Mouse (Mus musculus) heart, postnatal 14 days (tissue): ENCODE results near the gene Prrc2c. TPM values are rescaled to one million over a fixed set of nuclear protein-coding genes. Genes with fewer than 3 reads are reported as not detected.
"Not testable (repeated sequence)": the region's sequence is repeated elsewhere in the genome, so short reads cannot be mapped to it uniquely, and the experiment has no call there.

Experiments used
- DNase-seq, 2 experiments: peaks; one replicate each; pipeline ENCODE4 v3.0.0; 2021 to 2022
- intact Hi-C: fragments of 180-260 bp; cut with DNase I; formaldehyde crosslinking; loops from one replicate; pipeline ENCODE4 v1.15.1; 2025
- total RNA-seq, 2 experiments: library from RNA; stranded (reverse); gene quantifications; 2 replicates each; pipeline ENCODE4 v1.2.3; 2021

Gene Prrc2c
- total RNA-seq, 2 experiments from 2014 or later: 93.2 to 98.1 TPM

DNA sequence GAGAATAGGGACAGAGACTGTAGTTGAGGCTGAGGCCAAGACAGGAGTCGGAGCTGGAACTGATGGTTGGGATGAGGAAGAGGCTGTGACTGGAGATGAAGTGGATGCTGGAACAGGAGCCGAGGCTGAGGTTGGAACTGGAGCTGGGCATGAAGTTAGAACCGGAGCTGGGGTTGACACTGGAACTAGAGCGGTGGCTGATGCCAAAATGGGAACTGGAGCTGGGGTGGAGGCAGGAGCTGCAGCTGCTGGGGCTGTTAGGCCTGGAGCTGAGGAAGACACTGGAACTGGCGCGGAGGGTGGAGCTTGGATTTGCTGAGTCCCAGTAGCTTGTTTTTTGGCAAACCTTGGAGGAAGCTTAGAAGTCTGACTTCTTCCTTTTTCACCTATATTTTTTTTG, 42.5 kb downstream of the Prrc2c start:
- intact Hi-C loops: no loop called here
- no peak for DNase-seq

DNA sequence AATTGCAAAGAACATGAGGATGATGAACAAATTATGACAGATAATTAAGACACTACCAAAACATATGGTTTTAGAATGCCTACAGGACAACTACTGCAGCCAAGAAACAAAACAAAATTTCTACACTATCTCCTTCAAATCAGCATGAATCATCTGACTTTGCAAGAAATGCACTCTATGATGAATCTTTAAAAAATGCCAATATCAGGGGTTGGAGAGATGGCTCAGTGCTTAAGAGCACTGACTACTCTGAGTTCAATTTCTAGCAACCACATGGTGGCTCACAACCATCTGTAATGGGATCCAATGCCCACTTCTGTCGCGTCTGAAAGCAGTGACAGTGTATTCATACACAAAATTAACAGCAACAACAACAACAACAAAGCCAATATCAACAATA, 46.6 kb downstream of the Prrc2c start:
- no peak for DNase-seq
- intact Hi-C loops: no loop called here

DNA sequence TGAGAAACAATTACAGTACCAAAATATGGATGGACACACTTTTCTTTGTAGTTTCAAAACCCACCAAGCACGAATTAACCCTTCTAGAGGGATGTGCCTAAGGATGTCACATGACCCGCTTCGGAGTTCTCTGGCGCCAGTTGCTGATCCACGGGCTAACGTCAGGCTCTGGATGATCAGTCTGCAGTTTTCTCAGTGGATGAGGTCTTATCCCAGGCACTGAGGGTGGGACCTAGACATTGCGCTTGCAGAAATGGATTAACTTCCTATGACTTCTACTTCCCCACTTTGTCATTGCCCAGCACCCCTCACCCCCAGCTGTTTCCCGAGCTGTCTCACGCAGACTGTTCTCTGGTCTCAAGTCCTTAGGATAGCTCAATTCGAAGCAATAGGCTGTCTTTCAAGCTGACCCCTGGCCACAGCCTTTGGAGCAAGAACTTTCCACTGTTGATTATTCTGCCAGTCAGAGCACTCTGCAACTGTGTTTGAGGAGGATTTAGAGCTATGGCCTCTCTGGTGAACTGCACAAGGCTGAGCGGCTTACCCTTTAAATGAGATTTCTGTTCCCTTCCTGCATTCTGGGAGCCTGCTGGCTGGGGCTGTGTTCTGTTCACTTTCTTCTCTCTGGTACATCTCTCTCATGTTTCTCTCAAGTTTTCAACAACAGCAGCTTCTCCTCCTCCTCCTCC, 74.7 kb downstream of the Prrc2c start:
- intact Hi-C loops: loop anchor here (1.0 to 10.0 kb wide), 2 partner anchors 115 to 311 kb away; no protein-coding TSS in a partner anchor
- DNase-seq: no peak

DNA sequence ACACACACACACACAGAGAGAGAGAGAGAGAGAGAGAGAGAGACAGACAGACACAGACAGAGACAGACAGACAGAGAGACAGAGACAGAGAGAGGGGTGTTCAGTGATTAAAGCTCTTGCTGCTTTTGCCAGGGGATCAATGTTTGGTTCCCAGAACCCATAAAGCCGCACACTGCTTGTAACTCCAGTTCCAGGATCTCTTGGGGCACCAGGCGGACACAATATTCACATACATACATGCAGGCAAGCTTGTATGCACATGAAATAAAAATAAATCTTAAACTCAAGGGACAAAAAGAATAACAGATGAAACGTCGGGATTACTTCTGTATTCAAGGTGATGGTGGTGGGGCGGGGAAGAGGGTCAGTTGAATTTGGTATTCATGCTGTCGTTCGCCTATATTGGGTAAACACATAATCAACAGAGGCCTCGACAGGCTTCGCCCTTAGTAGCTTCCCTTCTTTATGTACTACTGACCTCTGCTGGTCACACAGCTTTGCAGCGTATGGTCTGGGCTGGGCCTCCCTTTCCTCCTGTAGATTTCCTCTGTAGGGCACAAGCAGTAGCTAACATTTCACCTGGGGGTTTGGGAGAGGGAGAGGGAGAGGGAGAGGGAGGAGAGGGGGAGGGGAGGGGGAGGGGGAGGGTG, 75.4 kb downstream of the Prrc2c start:
- peak; percentile 64 to 83 for DNase-seq
- intact Hi-C loops: loop anchor here (1.0 to 10.0 kb wide), 2 partner anchors 115 to 310 kb away; no protein-coding TSS in a partner anchor

DNA sequence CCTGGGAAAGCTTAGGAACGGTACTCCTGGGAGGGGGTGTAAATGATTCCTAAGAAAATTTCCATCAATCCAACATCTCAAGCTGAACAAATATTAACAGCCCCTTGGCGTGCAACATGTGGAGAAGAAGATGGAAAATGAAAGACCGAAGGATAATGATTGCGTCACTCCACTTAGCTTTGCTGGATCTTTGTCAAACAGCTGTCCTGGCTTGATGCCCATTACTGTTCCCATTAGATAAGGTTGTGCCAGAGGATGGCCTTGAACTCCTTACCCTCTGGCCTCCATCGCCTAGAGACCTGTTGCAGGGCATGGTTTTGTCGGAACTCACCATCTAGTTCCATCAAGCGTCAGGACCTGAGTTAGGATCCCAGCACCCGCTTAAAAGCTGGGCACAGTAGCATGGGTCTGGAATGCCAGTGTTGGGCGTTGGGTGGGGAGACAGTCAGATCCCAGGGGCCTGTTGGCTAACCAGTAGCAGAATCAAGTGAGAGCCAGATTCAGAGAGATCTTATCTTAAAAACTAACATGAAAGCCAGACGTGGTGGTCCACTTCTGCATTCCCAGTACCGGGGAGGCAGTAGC, 80.0 kb downstream of the Prrc2c start:
- intact Hi-C loops: loop anchor here (10.0 kb wide), 1 partner anchor 306 kb away; no protein-coding TSS in a partner anchor
- peak; percentile 27 to 33 for DNase-seq

DNA sequence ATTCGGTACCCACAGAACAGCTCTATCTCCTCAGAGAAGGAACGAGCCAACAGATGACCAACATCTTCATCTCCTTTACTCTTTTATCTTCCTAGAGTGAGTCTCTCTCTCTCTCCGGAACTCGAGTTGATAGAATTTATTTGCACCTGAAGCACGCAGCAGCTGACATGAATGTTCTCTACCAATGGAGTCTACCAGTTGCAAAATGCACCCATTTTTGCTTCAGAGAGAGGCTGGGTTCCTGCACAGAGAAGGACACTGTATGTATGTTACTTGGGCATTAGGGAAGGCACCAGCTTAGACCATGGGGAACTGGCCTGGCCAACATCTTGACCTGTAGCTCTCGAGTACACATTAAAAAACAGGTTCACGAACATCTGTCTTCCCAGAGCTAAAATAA, 82.2 kb downstream of the Prrc2c start, which contains the start of gene Myocos:
Myocos (minus strand) TSS at position 101 of the 400 bp plus-strand sequence.
- DNase-seq: no peak
- intact Hi-C loops: no loop called here

DNA sequence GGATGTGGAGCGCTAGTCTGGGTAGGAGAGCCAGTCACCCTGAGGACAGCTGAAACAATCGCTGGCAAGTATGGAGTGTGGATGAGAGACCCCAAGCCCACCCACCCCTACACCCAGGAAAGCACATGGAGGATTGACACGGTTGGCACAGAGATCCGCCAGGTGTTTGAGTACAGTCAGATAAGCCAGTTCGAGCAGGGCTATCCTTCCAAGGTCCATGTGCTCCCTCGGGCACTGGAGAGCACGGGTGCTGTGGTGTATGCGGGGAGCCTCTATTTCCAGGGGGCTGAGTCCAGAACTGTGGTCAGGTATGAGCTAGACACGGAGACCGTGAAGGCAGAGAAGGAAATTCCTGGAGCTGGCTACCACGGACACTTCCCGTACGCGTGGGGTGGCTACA, 91.9 kb downstream of the Prrc2c start:
- no peak for DNase-seq
- intact Hi-C loops: no loop called here

DNA sequence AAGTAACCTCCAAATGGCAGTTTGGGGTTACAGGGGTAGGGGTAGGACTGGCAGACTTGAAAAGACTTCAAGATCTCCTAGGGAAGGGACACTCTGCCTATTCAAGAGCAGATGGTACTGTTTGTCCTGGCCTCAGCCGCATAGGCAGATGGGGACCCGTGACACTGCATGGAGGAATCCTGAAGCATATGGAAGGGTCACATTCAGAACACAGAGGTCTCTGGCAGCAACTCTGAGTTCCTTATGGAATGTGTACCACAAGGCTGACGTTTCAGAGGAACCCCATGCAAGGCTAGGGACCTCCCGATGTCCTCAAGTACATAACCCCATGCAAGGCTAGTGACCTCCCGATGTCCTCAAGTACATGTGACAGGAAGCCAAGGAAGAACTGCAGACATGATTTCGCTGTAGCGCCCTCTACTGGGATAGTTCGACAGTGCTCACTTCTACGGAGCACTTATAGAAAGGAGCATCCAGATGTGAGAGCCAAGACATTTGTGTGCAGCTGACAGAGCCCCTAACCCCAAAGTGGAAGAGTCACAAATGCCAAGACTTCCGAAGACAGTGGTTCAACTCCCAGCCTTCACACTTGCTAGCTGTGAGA, 94.2 kb downstream of the Prrc2c start:
- intact Hi-C loops: no loop called here
- DNase-seq: no peak

DNA sequence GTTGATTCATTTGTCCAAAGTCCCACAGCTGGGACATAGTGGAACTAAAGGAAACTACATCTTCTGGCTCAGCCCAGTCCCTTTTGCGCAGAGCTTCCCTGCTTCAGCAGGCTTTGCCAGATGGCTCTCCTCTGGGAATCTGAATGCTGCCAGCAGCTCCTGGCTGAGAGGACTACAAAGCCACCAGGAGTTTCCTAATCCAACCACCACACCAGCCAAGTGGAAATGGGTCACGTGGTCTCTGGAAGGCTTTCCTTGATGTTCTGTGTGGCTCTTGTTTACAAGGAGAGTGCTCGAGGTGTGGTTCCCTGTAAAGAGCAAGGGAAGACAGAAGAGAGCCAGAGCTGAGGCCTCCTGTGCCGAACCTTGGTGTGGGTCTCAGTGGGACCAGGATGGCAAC, 96.6 kb downstream of the Prrc2c start:
- intact Hi-C loops: no loop called here
- DNase-seq: peak; percentile 84 to 85

DNA sequence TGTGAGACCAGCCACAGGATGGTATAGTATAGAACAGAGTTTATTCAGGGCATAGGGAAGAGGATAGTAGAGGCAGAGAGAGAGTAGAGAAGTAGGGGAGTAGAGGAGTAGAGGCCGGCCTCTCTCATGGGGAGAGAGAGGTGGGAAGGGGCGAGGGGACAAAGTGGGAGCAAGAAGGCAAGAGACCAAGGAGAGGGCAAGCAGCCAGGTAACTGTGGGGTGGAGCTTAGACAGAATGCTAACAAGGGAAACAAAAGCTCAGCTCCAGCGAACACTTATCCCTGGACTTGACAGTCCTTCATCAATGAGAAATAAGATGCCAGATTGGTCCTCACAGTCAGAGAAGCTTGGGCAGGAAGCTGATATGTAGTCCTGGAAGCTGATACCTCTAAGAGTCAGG, 97.8 kb downstream of the Prrc2c start:
- DNase-seq: no peak
- intact Hi-C loops: no loop called here

DNA sequence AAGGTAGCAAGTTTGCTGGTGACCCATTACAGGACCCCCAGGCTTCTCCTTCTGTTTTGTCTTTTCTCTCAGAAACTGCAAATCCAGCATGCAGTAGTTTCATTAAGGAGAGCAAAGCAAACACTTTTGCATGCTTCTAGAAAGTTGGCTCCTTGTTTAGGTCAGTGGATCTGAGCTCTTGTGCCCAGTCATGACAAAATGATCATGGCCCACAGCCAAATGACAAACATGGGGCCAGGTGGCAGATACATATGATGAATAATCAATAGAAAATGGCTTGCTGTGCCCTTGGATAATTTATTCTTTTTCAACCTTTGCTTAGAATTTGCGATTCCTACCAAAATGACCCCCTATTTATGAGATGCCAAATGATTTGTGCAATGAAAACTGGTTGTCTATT, 100.5 kb downstream of the Prrc2c start:
- intact Hi-C loops: no loop called here
- DNase-seq: no peak

DNA sequence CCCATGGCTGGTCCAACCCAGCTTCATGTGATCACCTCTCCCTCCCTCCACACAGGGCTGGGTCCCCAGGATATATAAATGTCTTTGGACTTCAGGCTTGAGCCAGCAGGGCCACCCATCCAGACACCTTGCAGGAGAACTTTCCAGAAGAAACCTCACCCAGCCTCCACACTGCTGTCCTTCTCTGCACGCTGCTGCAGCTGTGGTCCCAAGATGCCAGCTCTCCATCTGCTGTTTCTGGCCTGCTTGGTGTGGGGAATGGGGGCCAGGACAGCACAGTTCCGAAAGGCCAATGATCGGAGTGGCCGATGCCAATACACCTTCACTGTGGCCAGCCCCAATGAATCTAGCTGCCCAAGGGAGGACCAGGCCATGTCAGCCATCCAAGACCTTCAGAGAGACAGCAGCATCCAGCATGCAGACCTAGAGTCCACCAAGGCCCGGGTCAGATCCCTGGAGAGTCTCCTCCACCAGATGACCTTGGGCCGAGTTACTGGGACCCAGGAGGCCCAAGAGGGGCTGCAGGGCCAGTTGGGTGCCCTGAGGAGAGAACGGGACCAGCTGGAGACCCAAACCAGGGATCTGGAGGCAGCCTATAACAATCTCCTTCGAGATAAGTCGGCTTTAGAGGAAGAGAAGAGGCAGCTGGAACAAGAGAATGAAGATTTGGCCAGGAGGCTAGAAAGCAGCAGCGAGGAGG, 101.2 kb downstream of the Prrc2c start, which contains the start of gene Myoc:
Myoc (plus strand) TSS at position 105 of the 700 bp plus-strand sequence.
- intact Hi-C loops: no loop called here
- DNase-seq: peak; percentile 22 to 33

DNA sequence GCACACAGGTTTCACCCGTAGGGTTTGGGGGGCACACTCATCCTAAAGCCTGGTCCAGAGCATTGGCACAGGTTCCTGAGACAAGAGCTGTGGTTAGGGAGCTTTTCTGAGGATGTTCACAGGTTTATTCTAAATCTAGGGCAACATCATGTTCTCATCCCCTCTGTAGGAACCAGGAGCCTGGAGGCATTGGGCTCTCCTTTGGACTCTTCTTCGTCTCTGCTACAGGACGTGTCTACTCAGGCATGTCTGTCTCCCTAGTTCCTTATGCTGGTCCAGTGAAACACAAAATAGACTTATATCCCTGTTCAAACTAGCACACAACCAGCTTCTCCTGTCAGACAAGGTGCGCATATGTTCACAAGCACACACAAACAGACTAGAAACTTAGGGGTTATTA, 101.8 kb downstream of the Prrc2c start:
- DNase-seq: no peak
- intact Hi-C loops: no loop called here

DNA sequence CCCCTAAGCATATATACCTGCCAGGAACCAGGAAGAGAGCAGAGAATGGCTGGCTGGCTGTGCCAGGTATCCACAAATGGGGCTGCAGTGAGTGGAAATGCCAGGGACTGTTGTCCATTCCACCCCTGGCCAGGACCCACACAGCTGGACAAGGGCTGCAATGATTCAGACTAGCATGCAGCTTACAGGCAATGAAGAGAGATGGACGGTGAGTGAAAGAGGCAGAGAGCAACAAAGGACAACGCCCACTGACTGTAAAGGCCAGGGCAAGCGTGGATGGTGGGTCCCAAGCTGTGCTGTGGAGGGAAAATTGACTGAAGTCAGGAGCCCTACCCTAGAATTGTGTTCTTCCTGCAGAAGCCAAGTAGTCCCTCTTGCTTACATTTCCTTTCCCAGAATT, 103.8 kb downstream of the Prrc2c start:
- DNase-seq: no peak
- intact Hi-C loops: no loop called here

DNA sequence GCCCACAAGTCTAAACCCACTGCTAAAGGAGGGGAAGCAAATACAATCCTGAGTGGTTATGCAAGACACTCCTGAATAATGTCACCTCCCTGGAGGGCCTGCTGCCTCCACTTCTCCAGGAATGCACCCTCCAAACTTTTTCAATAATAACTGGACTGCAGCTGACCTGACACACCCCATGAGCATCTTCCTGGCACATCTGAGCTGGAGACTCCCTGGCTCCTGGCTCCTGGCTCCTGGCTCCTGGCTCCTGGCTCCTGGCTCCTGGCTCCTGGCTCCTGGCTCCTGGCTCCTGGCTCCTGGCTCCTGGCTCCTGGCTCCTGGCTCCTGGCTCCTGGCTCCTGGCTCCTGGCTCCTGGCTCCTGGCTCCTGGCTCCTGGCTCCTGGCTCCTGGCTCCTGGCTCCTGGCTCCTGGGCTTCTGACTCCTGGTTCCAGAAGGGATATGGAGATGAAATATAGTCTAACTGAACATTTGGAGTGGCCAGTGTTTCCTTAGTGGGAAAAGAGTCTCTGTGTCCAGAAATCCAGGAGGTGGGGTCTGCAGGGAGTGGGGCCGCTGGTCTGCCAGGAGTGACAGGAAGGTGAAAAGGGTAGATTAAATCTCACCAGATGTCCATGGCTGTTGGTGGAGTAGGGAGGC, 104.9 kb downstream of the Prrc2c start:
- intact Hi-C loops: not testable (repeated sequence)
- peak; percentile 29 to 40 for DNase-seq

DNA sequence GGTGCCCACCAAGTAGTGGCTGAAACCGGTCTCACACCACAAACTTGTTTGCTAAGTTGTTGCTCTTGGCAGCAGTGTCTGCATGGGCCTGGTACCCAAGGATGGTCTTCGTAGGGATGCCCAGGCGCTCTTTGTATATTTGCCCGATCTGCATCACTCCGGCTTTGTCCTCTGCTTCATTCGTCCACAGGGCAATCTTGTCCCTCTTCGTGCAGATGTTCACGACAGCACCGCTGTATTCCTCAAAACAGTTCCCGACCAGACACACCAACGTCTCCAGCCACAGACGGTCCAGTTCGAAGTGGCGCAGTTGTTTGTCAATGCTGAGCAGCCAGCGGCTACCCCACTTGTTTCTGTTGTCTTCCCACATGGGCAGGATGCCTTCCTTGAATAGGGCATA, 112.0 kb downstream of the Prrc2c start:
- DNase-seq, intact Hi-C loops: not testable (repeated sequence)

DNA sequence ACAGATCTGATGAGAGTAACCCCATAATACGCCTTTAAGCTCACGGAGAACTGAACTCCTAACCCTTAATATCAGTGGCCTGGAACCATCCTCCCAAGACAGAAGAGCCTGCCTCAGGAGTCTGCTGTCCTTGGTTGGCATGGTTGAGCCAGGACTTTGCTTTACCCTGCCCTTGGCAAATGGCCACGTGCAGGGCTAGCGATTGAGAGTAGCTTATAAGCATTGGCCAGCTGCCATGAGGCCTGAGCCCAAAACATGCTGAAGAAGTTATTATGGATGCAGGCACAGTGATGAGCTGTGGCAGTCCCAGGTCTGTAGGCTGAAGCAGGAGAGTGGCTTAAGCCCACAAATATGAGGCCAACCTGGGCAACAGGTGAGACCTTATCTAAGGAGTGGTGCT, 112.5 kb downstream of the Prrc2c start:
- intact Hi-C loops: not testable (repeated sequence)

DNA sequence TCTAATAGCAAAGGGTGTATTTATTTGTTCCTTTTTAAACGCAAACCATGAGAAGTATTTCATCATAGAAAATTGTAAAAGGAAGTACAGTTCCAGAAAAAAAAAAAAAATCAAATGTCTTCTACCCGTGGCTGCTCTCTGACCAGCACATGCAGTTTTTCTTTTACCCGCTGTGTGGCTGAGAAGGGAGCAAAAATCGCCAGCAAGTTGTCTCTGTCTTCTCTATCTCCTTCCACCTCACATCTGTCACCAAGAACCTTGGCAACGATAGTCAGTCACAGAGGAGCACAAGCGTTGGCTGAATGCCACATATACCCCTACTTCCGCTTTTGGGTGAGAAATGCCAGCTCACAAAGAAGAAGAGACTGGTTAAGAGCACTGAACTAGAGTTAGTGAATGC, 115.1 kb downstream of the Prrc2c start:
- intact Hi-C loops: no loop called here
- DNase-seq: no peak

More for the DNA sequence above, 112.5 kb downstream of the Prrc2c start:
- DNase-seq: not testable (repeated sequence)

DNA sequence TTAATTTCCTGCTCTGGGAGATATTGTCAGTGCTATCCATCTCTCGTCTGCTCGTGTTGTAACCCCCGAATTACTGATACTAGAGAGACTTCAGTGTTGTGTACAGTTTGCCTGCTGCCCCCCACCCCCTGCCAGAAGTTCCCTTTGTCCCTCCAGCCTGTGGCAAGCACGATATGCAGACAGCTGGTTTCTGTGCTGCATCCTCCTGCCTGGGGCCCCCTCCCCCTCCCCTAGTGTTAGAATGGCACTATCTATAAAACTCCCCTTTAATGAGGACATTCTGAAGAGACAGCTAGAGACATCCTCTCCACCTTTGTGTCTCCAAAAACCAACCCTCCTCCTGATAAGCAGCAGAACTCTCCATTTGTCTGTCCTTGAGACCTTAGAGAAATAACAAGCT, 116.5 kb downstream of the Prrc2c start:
- DNase-seq: no peak
- intact Hi-C loops: no loop called here
